Mouse (Mus musculus): ENCODE results near the gene Cd244a. TPM values are rescaled to one million over a fixed set of nuclear protein-coding genes. Genes with fewer than 3 reads are reported as not detected.

The Cd244a gene
- under 1 TPM; 0.13 to 0.93 (median 0.41) TPM for total RNA-seq (2022)

DNA sequence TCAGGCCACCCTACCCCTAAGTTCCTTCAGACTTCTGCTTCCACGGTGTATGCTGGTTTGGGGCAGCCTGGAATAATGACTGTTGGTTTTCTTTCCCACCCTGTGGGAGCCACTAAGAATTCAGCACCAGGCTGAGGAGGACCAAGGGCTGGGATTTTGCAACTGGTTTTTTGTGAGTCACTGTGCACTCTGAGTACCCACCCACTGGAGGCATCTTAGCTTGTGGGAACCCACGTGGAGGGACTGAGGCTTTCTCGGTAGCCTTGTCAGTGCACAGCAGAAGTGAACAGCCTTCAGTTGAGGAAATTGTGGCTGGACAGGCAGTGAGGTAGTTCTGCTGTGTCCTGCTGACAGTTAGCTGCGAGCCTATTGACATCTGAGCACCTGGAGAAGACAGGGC is at the start of gene Cd244a:
Gene Cd244a, plus strand, starts transcription at position 296 of the 400 bp plus-strand sequence.
- DNase-seq (ENCODE audit: low spot score in 2 of 2) = no peak

- no peak for DNase-seq (ENCODE audit: low spot score in 2 of 2)
These were observed 45.8 kb upstream of the Cd244a start for GRCm38 (mm10) chr1:171513234-171513633.

GRCm38 (mm10) chr1:171513760-171514159 is 45.2 kb upstream of the Cd244a start:
- DNase-seq (ENCODE audit: low spot score in 2 of 2) = no peak

DNA sequence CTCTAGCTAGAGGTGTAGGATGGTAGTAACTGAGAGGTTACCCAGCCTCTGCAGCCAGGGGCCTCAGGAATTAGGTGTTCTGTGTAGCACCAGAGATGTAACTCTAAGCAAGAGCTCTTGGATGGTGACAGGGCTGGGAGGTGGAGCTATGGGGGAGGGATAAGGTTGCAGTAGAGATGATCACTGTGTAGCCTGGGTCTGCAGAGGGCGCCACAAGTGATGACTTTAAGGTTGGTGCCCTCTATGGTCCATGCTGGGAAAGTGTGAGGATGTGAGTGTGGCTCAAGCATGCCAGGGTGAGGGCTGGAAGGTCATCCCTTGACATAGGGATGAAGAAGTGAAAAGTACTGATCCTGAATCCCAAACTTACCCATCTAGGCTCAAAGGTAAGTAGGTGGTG is 44.0 kb upstream of the Cd244a start:
- DNase-seq (ENCODE audit: low spot score in 2 of 2) = no peak

DNA sequence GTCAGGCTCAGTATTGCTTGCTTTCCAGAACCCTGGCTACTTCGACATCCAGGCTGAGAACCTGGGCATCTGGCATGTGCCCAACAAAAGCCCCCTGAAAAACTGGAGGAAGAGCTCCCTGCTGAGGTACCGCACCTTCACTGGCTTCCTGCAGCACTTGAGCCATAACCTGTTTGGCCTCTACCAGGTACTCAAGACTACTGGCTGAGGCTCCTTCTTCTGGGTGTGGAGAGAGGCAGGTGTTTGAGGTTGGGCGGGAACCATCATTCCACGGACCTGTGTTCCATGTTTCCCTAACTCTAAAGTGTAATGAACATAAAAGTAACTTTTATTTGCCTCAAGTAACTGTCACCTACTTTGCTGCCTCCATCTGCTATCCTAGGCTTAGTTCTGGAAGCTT is 43.4 kb upstream of the Cd244a start:
- no peak for DNase-seq (ENCODE audit: low spot score in 2 of 2)

DNA sequence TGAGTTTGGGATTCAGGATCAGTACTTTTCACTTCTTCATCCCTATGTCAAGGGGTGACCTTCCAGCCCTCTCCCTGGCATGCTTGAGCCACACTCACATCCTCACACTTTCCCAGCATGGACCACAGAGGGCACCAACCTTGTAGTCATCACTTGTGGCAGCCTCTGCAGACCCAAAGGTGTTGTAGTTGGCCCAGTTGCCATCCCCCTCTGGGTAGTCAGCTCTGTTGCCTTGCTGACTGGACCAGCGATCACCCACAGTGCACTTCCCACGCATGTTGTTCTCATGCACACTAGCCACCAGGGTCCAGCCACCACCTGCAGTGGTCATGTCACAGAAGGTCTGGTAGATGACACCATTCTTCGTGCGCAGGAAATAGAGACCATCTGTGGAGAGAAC is 27.6 kb upstream of the Cd244a start:
- no peak for DNase-seq (ENCODE audit: low spot score in 2 of 2)

DNA sequence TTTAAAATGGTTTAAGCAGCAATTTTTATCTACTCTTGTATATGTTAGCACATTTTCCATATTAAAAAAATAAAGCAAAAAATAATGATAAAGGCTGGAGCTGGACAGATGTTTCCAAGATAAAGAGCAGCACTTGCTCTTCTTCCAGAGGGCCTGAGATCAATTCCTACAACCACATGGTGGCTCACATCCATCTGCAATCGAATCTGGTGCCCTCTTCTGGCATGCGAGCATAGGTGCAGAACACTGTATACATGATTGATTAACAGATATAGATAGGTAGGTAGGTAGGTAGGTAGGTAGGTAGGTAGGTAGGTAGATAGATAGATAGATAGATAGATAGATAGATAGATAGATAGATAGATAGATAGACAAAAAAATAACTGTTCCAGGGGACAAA is 26.2 kb upstream of the Cd244a start:
- no peak for DNase-seq (ENCODE audit: low spot score in 2 of 2)

DNA sequence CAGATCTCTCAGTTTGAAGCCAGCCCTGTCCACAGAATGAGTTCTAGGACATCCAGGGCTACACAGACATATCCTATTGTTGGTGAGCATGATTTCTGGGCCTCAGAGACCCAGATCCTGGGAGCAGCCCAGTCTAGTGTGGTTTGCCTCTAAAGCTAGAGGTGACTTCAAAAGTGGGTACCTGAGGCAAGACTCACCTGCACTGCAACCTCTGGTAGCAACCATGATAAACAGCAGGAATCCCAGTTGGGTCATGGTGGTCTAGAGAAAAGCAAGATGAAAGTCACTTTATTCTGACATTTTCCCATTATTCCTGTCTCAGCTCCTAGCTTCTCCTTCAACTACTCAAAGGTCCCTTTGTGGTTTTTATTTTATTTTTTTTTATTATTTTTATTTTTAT is 24.4 kb upstream of the Cd244a start:
- no peak for DNase-seq (ENCODE audit: low spot score in 2 of 2)

DNA sequence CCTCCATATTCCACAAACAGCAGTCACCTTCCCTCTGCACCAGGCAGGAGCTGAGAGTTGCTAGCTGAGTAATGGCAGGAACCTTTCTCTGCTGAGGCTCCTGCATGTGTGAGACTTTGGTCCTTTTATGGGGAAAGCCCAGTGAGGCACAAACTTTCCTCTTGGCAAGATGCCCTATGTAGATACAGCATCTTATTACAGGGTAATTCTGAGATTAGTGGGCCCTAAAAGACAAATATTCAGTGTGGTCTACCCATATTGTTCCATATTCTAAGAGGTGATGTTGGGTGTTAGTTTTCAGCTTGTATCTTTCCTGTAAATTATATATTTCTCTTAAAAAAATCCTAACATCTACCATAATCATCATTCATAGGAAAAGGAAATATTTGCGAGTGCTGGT is 23.8 kb upstream of the Cd244a start, which contains the start of gene Itln1:
Gene Itln1, minus strand, starts transcription at position 101 of the 400 bp plus-strand sequence.
- DNase-seq (ENCODE audit: low spot score in 2 of 2) = no peak

DNA sequence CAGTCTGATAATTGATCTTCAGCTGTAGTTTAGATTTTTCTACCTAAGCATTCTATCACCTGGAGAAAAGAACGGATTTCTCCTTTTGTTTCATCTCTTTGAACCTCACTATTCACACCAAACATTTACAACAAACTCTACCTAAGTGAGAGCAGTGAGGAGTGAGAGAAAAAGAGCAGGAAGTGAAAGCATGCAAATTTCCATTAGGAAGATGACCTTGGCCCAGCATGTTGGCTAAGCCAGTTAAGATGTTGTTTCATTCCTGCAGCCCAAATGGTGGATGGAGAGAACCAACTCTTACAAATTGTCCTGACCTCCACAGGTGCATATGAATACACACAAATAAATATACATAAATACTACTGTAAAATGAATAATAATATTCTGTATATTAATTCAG is 18.3 kb upstream of the Cd244a start:
- DNase-seq (ENCODE audit: low spot score in 2 of 2) = no peak

DNA sequence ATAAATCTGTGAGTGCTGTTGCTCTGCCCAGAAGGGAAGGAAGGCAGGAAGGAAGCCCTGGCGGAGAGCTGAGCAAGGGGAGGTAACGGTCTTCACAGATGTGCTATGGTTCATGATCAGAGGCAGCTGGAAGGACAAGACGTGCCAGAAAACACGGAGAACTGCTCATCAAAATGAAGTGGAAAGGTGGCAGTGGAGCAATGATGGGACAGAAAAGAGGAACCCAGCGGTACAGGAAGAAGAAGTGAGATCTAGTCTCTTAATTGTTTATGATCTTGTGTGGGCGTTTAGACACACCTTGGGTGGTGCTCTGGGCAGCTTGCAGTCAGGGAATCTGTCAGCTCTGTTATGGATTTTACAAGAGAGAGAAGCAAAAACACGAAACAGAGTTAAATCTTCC is 7.7 kb upstream of the Cd244a start:
- DNase-seq (ENCODE audit: low spot score in 2 of 2) = no peak

- DNase-seq (ENCODE audit: low spot score in 2 of 2) = no peak
These were observed 6.8 kb upstream of the Cd244a start for GRCm38 (mm10) chr1:171552230-171552629.

DNA sequence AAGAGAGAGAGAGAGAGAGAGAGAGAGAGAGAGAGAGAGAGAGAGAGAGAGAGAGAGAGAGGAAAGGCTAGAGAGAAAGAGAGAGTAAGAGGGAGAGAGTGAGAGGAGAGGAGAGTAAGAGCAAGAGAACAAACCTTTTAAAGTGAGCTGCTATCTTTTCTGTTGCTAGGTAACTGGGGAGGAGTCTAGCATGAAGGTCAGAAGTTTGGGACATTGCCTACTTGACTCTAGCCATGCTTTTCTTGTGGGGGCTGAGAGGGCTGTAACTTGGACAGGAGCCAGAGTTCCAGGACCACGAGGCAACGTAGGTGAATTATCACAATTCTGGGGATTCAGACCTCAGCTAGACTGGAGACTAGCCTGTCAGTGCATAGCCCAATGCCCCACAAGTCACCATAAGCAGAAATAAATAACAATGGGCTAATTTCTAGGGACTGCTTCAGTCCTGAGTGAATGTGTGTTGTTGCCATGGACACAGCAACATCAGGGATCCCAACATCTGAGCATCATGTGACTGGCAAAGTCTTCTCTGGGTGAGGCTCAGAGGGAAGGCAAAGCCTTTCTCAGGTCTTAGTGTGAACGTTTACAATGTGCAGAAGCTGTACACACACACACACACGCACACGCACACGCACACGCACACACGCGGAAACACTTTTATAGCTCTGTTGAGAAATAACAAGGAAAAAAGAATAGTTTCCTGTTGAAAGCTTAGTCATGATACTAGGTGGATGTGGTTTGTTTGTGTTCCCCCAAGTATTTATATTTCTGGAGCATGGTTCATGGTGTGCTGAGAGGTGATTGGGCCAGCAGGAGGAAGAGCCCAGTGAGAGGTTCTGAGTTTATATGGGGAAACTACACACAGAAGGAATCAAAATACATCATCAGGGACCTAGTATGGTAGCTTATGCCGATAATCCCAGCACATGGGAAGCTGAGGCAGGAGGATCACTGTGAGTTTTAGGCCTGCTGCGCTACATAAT is 5.3 kb upstream of the Cd244a start:
- DNase-seq (ENCODE audit: low spot score in 2 of 2) = no peak

GRCm38 (mm10) chr1:171556366-171556765 is 2.6 kb upstream of the Cd244a start:
- DNase-seq (ENCODE audit: low spot score in 2 of 2) = no peak

GRCm38 (mm10) chr1:171558407-171558806 is 586 bp upstream of the Cd244a start:
- DNase-seq (ENCODE audit: low spot score in 2 of 2) = no peak

DNA sequence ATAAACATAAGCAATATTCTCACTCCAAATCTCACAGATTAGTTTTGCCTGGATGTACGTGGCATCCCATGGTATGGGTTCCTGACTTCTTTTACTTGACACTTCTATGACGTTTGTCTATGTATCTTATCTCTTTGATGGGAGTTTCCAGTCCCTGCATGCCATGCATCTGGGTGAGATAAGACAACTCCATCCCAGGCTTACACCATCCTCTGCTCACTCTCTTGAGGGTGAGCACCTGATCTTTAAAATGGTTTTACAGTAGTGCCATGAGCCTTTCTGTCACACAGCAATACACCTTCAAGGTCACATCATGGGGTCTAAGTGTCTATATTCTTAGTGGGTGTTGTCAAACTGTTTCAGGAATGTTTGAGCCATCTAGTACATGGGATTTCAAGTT is 1.3 kb downstream of the Cd244a start:
- DNase-seq (ENCODE audit: low spot score in 2 of 2) = no peak

DNA sequence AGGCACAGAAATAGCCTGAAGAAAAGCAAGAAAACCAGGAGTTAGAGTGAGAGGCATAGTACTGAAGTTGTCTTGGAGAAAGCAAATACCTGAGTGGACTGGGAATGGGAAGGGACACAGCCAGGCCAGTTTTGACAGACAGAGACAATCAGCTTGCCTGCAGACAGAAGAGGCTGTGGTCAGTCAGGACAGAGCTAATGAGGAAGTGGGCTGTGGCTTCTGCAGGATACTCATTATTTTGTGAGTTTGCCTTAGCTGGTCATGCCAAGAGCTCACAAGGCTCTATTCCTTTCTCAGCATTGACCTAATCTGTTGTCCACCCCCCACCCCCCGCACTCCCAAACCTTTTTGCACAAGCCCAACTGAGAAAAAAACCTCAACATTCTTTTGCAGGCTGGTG is 2.2 kb downstream of the Cd244a start:
- no peak for DNase-seq (ENCODE audit: low spot score in 2 of 2)

DNA sequence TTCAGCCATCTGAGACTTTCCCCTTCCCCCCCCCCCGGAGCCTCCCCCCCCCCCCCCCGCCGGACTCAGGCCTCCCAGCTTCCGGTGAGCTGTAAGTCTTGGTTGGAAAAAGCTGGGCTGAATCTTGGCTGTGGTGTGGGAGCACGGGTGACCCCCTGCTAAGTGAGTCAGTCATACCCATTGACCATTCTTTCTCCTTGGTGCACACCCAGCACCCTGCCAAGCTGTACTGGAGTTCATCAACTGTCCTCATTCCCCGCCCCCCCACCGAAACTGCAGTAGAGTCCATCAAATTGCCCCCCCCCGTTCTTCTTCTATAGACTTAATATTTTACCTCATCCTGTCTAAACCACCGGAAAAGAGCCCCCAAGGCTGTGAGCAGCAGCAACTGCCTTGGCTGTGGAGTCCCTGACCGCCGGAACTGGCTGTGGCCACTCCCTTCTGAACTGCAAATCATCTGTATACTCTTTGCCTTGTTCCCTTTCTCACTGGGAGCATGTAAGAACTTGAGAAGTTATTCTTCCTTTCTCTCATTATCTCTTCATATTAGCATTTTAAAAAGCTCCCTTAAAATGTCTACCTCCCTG is 2.7 kb downstream of the Cd244a start:
- no peak for DNase-seq (ENCODE audit: low spot score in 2 of 2)

GRCm38 (mm10) chr1:171563042-171563441 is 4.0 kb downstream of the Cd244a start:
- no peak for DNase-seq (ENCODE audit: low spot score in 2 of 2)

DNA sequence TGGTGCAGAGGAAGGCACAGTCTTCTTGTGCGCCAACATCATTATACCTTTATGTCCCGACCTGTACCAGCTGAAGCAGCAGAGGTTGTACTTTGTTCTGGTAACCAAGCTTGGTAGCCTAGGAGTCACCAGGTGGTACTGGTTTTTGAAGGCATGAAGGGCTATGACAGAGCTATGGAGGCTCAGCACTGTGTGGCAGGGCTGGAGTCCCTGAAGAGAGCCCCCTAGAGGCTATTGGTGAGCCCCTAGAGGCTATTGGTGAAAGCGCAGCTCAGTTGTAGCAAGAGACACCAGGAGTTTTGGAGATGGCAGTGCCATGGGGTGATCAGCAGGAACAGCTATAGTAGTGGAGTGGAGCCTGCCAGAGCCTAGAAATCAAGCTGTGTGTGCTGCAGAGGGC is 5.3 kb downstream of the Cd244a start:
- DNase-seq (ENCODE audit: low spot score in 2 of 2) = no peak

DNA sequence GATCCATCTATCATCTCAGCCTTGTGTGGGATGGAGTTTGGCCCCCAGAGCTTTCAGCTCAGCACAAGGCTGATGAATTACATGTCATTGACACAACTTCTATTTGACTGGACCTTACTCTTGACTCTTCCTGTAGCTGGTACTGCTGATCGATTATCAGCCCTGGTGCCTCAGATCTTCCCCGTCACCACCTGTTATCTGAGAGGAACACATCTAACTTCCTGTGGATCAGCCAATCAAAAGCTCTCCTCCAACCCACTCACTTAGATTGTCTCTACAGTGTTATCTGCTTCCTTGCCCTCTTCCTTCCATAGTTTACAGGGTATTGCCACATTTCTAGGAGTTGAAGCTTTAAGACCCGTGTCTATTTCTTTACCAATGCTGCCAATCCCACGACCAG is 6.9 kb downstream of the Cd244a start:
- no peak for DNase-seq (ENCODE audit: low spot score in 2 of 2)

DNA sequence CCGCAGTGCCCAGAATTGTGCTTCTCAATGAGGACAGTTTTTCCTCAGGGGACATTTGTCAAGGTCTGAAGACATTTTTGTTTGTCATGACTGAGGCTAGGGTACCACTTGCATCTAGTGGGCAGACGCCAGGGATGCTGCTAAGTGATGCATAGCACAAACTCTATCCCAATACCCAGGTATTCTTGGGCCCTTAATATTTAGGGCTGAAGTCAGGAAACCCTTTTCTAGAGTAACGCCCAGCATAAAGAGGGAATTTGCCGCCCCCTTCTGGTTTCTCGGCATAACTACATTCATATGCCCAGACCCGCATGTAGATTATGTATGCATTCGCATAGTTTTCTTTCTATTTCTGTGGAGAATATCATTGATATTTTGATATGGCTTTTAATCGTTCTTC is 7.8 kb downstream of the Cd244a start:
- DNase-seq (ENCODE audit: low spot score in 2 of 2) = no peak

- no peak for DNase-seq (ENCODE audit: low spot score in 2 of 2)
These were observed 9.4 kb downstream of the Cd244a start for GRCm38 (mm10) chr1:171568436-171568835.
